Mouse (Mus musculus) stomach, postnatal 0 days (tissue): Measurements from ENCODE around the gene Naaa.

Source experiments
- CTCF ChIP-seq: IDR thresholded peaks from 2 replicates; pipeline ENCODE4 v1.5.1; 2016; ENCODE audit warnings: antibody characterized with exemption, low read depth, mild to moderate bottlenecking, moderate library complexity
- EP300 ChIP-seq: optimal IDR thresholded peaks from 2 replicates; pipeline ENCODE3; 2016; ENCODE audit warnings: antibody characterized with exemption

- TF ChIP-seq CTCF: no peak
- no peak for TF ChIP-seq EP300
These were observed 24.3 kb upstream of the Naaa start for GRCm38 (mm10) chr5:92302149-92302840.
